Mouse (Mus musculus) liver, adult 2 months (tissue): ENCODE results near the gene Zfp219.
A peak's percentile ranks its signal among the peaks of the same experiment; 100 is the strongest.

ENCODE experiments used
- CTCF ChIP-seq: fragments of 200-500 bp; IDR thresholded peaks from 2 replicates; pipeline ENCODE4 v1.5.1; 2011; ENCODE audit warnings: low read depth, low read length, control low read depth
- POLR2A ChIP-seq: fragments of 200-500 bp; IDR thresholded peaks from 2 replicates; pipeline ENCODE4 v1.6.1; 2011; ENCODE audit warnings: low read length, control low read depth; ENCODE audit not compliant: insufficient read depth; ENCODE audit errors: extremely low read depth

GRCm38 (mm10) chr14:51996231-51996841 lies 24.2 kb downstream of the Zfp219 start:
- TF ChIP-seq CTCF: peak; percentile 38
- TF ChIP-seq POLR2A: no peak
